Mouse (Mus musculus) bone marrow macrophage, adult 2 months (primary cell): Measurements from ENCODE around the gene Kirrel.

Experiments used
- CTCF ChIP-seq: IDR thresholded peaks from 2 replicates; pipeline ENCODE4 v1.5.1; 2012; ENCODE audit warnings: low read depth, mild to moderate bottlenecking, low read length, moderate library complexity
- POLR2A ChIP-seq: IDR thresholded peaks from 2 replicates; pipeline ENCODE4 v1.6.1; 2012; ENCODE audit warnings: mild to moderate bottlenecking, low read depth, low read length, borderline replicate concordance

- no peak for TF ChIP-seq POLR2A
- no peak for TF ChIP-seq CTCF
These were observed 132.8 kb downstream of the Kirrel start for GRCm38 (mm10) chr3:87041733-87042132.
